Mouse (Mus musculus) lung, adult 2 months (tissue): ENCODE measurements around the gene Slc5a9. TPM values are rescaled to one million over a fixed set of nuclear protein-coding genes. Genes with fewer than 3 reads are reported as not detected.

ENCODE experiments used
- DNase-seq: peaks from one replicate; pipeline ENCODE4 v3.0.0; 2022
- H3K4me1 ChIP-seq: fragments of 200-500 bp; 2 replicates; pipeline ENCODE4 v1.6.1; 2011; ENCODE audit warnings: low read length; ENCODE audit not compliant: control insufficient read depth, insufficient read depth
- H3K4me3 ChIP-seq: fragments of 200-500 bp; replicated peaks from 2 replicates; pipeline ENCODE3; 2011; ENCODE audit warnings: low read depth, mild to moderate bottlenecking, control low read depth, low read length; ENCODE audit errors: extremely low read depth
- CTCF ChIP-seq: fragments of 200-500 bp; IDR thresholded peaks from 2 replicates; pipeline ENCODE4 v1.5.1; 2011; ENCODE audit warnings: mild to moderate bottlenecking, low read length, control low read depth; ENCODE audit not compliant: insufficient read depth
- POLR2A ChIP-seq: fragments of 200-500 bp; IDR thresholded peaks from 2 replicates; pipeline ENCODE4 v1.6.1; 2011; ENCODE audit warnings: low read depth, mild to moderate bottlenecking, control low read depth, low read length, borderline replicate concordance; ENCODE audit errors: extremely low read depth
- WGBS: fragments of 180-500 bp; shearing (Covaris S2); methylation state at CpG from one replicate; pipeline ENCODE4 v1.1.7; 2018; 5-methylcytosine and 5-hydroxymethylcytosine counted together
- polyA plus RNA-seq: library from polyadenylated mRNA; depleted of rRNA; stranded (reverse); fragments of >200 nt; gene quantifications from 2 replicates; pipeline ENCODE4 v1.2.3, GENCODE M21; 2012; rRNA removed

The Slc5a9 gene
- polyA plus RNA-seq, 1 experiment, result 6.5 TPM

DNA sequence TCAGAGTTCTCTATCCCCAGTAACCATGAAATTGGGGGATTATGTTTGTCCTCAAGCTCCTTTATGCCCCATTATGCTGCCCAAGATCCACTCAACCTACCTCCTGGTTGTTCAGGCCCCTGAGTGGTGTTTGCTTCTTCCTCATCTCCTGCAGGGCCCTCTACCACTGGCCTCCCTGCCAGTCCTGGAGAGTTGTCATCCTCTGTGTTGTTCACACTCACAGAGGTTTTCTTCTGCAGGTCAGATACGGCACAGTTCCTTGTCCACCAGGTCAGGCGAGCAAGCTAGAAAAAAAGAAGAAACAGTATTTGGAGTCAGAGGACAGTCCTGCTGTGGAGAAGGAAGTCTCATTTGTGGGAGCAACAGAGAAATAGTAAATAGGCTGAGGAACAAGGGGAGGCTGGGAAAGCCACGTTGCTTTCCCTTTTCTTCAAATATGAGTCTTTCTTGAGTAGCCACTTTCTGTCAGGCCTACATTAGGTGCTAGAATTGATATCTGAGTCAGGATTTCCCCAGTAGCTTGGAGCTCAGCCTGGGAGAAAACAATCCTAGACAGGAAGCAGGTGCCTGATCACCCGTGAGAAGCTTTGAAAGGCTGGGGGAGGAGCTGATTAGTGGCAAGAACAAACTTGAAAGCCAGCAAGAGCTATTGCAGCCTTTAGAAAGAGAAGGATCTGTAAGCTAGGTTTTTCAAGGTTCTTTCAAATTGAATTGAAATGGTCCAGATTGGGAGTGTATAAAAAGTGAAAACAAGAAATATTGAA lies 22.4 kb downstream of the Slc5a9 start:
- TF ChIP-seq POLR2A (no peak), CTCF (no peak)
- Histone ChIP-seq H3K4me3 (no peak overlapping the region), H3K4me1 (no peaks in the 10 kb centered on the region)
- 30% methylated on average over 4 of the region's 4 CpGs for WGBS
- no peak for DNase-seq

DNA sequence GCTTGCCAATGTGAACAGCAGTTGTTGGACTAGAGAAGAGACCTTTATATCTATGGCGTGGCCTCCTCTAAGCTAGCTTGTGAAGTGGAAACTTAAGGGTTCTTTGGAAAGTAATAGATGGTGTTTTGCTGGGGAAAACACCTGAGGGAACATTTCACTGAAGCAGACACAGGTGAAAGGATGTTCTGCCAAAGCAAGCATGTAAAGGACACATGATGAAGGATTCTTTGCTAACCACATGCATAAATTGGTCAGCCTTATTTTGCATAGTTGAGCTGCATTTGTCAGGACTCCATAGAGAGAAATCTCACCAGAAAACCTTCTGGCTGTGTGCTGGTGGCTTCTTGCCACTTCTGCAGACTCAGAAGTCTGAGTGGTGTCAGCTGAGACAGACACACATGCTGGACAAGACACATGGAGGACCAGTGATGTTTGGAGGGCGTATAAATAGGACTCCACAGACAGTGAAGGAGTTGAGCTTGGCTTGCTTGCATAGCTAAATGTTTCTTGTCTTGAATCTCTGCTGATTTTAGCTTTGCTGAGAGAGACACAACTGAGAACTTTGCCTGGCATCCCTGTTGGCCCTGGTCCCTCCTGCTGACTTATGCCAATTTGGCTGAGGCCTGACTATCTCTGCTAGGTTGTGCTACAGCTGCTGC lies 34.8 kb downstream of the Slc5a9 start:
- TF ChIP-seq CTCF (no peak), POLR2A (no peak)
- WGBS, result 61% methylated on average over 2 of the region's 2 CpGs
- no peak for DNase-seq

DNA sequence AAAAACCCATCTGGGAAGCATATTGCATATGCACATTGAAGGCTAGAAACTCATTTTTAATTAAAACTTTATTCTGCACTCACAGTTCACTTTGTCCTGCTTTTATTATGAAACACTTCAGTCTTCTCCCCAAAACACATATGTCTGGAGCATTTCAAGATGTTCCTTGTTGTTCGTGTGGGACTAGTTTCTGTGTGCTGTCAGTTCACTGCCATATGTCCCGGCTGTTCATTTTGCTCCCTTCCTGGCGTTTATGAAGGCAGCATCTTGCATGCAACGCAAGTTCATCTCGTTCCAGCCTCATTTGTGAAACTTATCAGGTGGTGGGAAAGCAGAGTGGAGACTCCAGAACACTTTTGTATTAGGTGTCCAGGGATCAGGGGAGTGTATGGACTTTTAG lies 36.0 kb downstream of the Slc5a9 start:
- no peak for TF ChIP-seq CTCF
- no peak for TF ChIP-seq POLR2A
- no peak for DNase-seq
- 76% methylated on average over 5 of the region's 5 CpGs for WGBS
- no peak overlapping the region for H3K4me3 ChIP-seq
- H3K4me1 ChIP-seq, result no peaks in the 10 kb centered on the region

More for the DNA sequence above, 34.8 kb downstream of the Slc5a9 start:
- H3K4me1 ChIP-seq, result no peaks in the 10 kb centered on the region
- no peak overlapping the region for H3K4me3 ChIP-seq

DNA sequence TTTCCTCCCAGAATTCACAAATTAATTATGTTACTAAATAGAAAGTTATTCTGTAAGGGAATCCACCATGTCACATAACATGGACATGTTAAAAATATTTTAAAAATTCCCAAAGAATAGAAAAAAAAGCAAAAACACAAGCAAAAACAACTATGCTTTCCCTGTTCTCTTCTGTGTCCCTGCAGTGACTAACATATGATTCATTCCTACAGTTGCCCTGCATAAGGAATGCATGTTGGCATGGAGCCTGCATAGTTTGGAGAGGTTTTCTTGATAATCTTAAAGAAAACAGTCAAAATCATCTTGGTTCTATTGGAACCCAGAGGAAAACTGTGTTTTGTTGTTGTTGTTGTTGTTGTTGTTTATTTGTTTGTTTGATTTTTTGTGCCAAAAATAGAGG lies 50.1 kb downstream of the Slc5a9 start:
- TF ChIP-seq POLR2A (no peak), CTCF (no peak)
- no peak for DNase-seq
- no peaks in the 10 kb centered on the region for H3K4me1 ChIP-seq
- H3K4me3 ChIP-seq, result no peak overlapping the region

DNA sequence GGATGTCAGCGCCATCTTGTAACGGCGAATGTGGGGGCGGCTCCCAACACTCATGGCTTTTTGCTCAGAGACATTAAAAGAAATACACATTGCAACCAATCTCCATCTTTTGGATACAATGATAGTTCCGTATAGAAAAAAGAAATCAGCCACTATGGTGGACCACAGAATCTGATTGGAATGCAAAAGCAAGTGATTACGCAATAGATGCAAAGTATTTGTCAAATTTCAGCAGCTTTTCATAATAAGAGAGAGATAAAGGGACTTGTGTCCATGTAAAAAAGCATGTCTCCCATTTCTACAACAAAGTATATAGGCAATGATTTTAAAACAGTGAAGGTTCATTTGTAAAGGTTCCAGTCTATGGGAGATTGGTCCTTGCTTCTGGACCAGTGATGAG lies 63.8 kb downstream of the Slc5a9 start:
- DNase-seq, result no peak
- no peak overlapping the region for H3K4me3 ChIP-seq
- no peaks in the 10 kb centered on the region for H3K4me1 ChIP-seq
- no peak for TF ChIP-seq POLR2A
- 96% methylated on average over 6 of the region's 6 CpGs for WGBS

Other genes starting within 250 kb of the Slc5a9 start
- 27.8 and 46.0 TPM in 2 replicates for gene Spata6, start 182.9 kb downstream of the Slc5a9 start, polyA plus RNA-seq
- gene Skint8, start 16.5 kb upstream of the Slc5a9 start, polyA plus RNA-seq, result 0.19 TPM in 1 of 2 replicates, not detected in the other
- gene Skint7, start 70.0 kb upstream of the Slc5a9 start, polyA plus RNA-seq, result not detected in 2 replicates
- 0.32 TPM in 1 of 2 replicates, not detected in the other for gene Skint1, start 103.4 kb upstream of the Slc5a9 start, polyA plus RNA-seq
- gene Skint4, start 169.1 kb upstream of the Slc5a9 start, polyA plus RNA-seq, result not detected in 2 replicates